Mouse (Mus musculus): ENCODE measurements around the gene Kcna10. TPM values are rescaled to one million over a fixed set of nuclear protein-coding genes. Genes with fewer than 3 reads are reported as not detected.

The Kcna10 gene
- polyA plus RNA-seq, 1 experiment, result not detected

- no peaks in the 10 kb centered on the region for H3K79me3 ChIP-seq (ENCODE audit: low read depth)
- H3K36me3 ChIP-seq (ENCODE audit: control insufficient read depth, insufficient read depth), result no peaks in the 10 kb centered on the region
- H3ac ChIP-seq (ENCODE audit: control insufficient read depth, insufficient read length, low read depth), result no peak overlapping the region
- TF ChIP-seq MYOD1 (IDR thresholded peaks at IDR 0.05; ENCODE audit: control insufficient read depth, insufficient read length, low read depth), result no peak
- no peak for TF ChIP-seq CTCF (IDR thresholded peaks at IDR 0.05; ENCODE audit: control insufficient read depth, insufficient read depth, insufficient read length)
- TF ChIP-seq CEBPB (IDR thresholded peaks at IDR 0.05; ENCODE audit: low read depth), result no peak
- TF ChIP-seq FOSL1 (IDR thresholded peaks at IDR 0.05; ENCODE audit: insufficient read depth, low read length, poor library complexity, severe bottlenecking), result no peak
- no peak for TF ChIP-seq USF1 (IDR thresholded peaks at IDR 0.05; ENCODE audit: low read depth)
- TF ChIP-seq MAX (IDR thresholded peaks at IDR 0.05), result no peak
- no peak for TF ChIP-seq MYOG (IDR thresholded peaks at IDR 0.05; ENCODE audit: control insufficient read depth, extremely low read depth, insufficient read length)
- no peak overlapping the region for H3K4me3 ChIP-seq (ENCODE audit: insufficient read depth, poor library complexity, severe bottlenecking)
- H3K79me2 ChIP-seq (ENCODE audit: control insufficient read depth, insufficient read depth), result no peaks in the 10 kb centered on the region
- no peaks in the 10 kb centered on the region for H3K27me3 ChIP-seq (ENCODE audit: control insufficient read depth, insufficient read depth, insufficient read length)
Measured at GRCm38 (mm10) chr3:107233945-107234344, 51.1 kb downstream of the Kcna10 start.

GRCm38 (mm10) chr3:107238051-107238450, 55.2 kb downstream of the Kcna10 start:
- Histone ChIP-seq H3K4me3 (ENCODE audit: insufficient read depth, poor library complexity, severe bottlenecking) (no peak overlapping the region), H3K36me3 (ENCODE audit: control insufficient read depth, insufficient read depth) (no peaks in the 10 kb centered on the region), H3ac (ENCODE audit: control insufficient read depth, insufficient read length, low read depth) (no peak overlapping the region), H3K27me3 (ENCODE audit: control insufficient read depth, insufficient read depth, insufficient read length) (no peaks in the 10 kb centered on the region), H3K79me2 (ENCODE audit: control insufficient read depth, insufficient read depth) (no peaks in the 10 kb centered on the region), H3K79me3 (ENCODE audit: low read depth) (no peaks in the 10 kb centered on the region)
- TF ChIP-seq CEBPB (IDR thresholded peaks at IDR 0.05; ENCODE audit: low read depth) (no peak), MYOD1 (IDR thresholded peaks at IDR 0.05; ENCODE audit: control insufficient read depth, insufficient read length, low read depth) (no peak), FOSL1 (IDR thresholded peaks at IDR 0.05; ENCODE audit: insufficient read depth, low read length, poor library complexity, severe bottlenecking) (no peak), MYOG (IDR thresholded peaks at IDR 0.05; ENCODE audit: control insufficient read depth, extremely low read depth, insufficient read length) (no peak), USF1 (IDR thresholded peaks at IDR 0.05; ENCODE audit: low read depth) (no peak), MAX (IDR thresholded peaks at IDR 0.05) (no peak), CTCF (IDR thresholded peaks at IDR 0.05; ENCODE audit: control insufficient read depth, insufficient read depth, insufficient read length) (no peak)

DNA sequence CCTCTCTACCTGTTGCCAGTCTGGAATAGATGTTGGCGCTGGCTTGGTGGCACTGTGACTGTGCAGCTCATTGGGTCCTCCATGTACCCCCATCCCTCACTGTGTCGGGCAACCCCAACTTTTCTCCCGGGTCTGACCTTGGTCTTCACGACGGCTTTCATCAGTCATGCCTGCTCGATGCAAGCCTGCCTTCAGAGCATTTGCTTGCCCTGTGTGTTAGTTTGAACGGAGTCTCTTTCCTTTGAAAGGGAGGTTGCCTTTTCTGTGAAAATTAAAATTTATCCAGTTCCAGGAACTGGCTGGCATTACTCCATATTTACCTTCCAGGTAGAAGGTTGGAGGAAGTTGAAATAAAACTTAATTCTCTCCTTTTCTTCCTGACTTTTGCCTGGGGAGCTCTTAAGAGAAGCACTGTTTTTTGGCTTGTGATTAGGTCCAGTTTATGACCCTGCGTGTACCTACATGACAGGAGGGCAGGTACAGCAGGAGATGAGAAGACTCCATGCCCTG, 55.7 kb downstream of the Kcna10 start:
- Histone ChIP-seq H3K79me2 (ENCODE audit: control insufficient read depth, insufficient read depth) (no peaks in the 10 kb centered on the region), H3K36me3 (ENCODE audit: control insufficient read depth, insufficient read depth) (no peaks in the 10 kb centered on the region), H3K4me3 (ENCODE audit: insufficient read depth, poor library complexity, severe bottlenecking) (no peak overlapping the region), H3K27me3 (ENCODE audit: control insufficient read depth, insufficient read depth, insufficient read length) (no peaks in the 10 kb centered on the region), H3K79me3 (ENCODE audit: low read depth) (no peaks in the 10 kb centered on the region), H3ac (ENCODE audit: control insufficient read depth, insufficient read length, low read depth) (no peak overlapping the region)
- TF ChIP-seq MAX (IDR thresholded peaks at IDR 0.05) (no peak), MYOG (IDR thresholded peaks at IDR 0.05; ENCODE audit: control insufficient read depth, extremely low read depth, insufficient read length) (no peak), MYOD1 (IDR thresholded peaks at IDR 0.05; ENCODE audit: control insufficient read depth, insufficient read length, low read depth) (no peak), FOSL1 (IDR thresholded peaks at IDR 0.05; ENCODE audit: insufficient read depth, low read length, poor library complexity, severe bottlenecking) (no peak), CTCF (IDR thresholded peaks at IDR 0.05; ENCODE audit: control insufficient read depth, insufficient read depth, insufficient read length) (no peak), CEBPB (IDR thresholded peaks at IDR 0.05; ENCODE audit: low read depth) (no peak), USF1 (IDR thresholded peaks at IDR 0.05; ENCODE audit: low read depth) (no peak)

DNA sequence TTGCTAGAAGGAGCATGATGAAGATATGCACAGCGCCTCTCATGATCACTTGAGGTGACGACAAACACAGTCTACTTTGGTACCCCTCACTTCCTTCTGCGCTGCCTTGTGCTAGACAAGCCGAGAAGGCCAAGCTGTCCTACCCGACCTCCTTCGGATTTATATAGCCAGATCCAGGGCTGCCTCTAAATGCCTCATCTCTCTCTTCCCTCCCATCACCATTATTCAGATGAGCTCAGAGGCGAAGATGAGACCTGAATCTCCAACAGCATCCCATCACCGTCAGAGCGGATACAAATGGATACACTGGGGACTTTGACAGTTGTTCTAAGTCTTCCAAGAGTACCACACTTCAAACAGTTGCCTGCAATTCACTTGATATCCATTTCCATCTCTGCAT, 56.8 kb downstream of the Kcna10 start, which contains the start of gene Prok1:
TSS of gene Prok1 (minus strand) at position 101 of the 400 bp plus-strand sequence.
- Histone ChIP-seq H3K79me3 (ENCODE audit: low read depth) (no peaks in the 10 kb centered on the region), H3K79me2 (ENCODE audit: control insufficient read depth, insufficient read depth) (no peaks in the 10 kb centered on the region), H3K36me3 (ENCODE audit: control insufficient read depth, insufficient read depth) (no peaks in the 10 kb centered on the region), H3K4me3 (ENCODE audit: insufficient read depth, poor library complexity, severe bottlenecking) (no peak within 1 kb of the TSS), H3K27me3 (ENCODE audit: control insufficient read depth, insufficient read depth, insufficient read length) (no peaks in the 10 kb centered on the region), H3ac (ENCODE audit: control insufficient read depth, insufficient read length, low read depth) (no peak within 1 kb of the TSS)
- no peak for TF ChIP-seq MYOD1 (IDR thresholded peaks at IDR 0.05; ENCODE audit: control insufficient read depth, insufficient read length, low read depth)

GRCm38 (mm10) chr3:107241389-107242094, 58.7 kb downstream of the Kcna10 start:
- H3K79me3 ChIP-seq (ENCODE audit: low read depth), result no peaks in the 10 kb centered on the region
- no peaks in the 10 kb centered on the region for H3K36me3 ChIP-seq (ENCODE audit: control insufficient read depth, insufficient read depth)
- no peak overlapping the region for H3K4me3 ChIP-seq (ENCODE audit: insufficient read depth, poor library complexity, severe bottlenecking)
- no peaks in the 10 kb centered on the region for H3K79me2 ChIP-seq (ENCODE audit: control insufficient read depth, insufficient read depth)
- H3K27me3 ChIP-seq (ENCODE audit: control insufficient read depth, insufficient read depth, insufficient read length), result no peaks in the 10 kb centered on the region
- no peak overlapping the region for H3ac ChIP-seq (ENCODE audit: control insufficient read depth, insufficient read length, low read depth)
- TF ChIP-seq CEBPB (IDR thresholded peaks at IDR 0.05; ENCODE audit: low read depth), result no peak
- no peak for TF ChIP-seq MYOG (IDR thresholded peaks at IDR 0.05; ENCODE audit: control insufficient read depth, extremely low read depth, insufficient read length)
- no peak for TF ChIP-seq MAX (IDR thresholded peaks at IDR 0.05)
- no peak for TF ChIP-seq MYOD1 (IDR thresholded peaks at IDR 0.05; ENCODE audit: control insufficient read depth, insufficient read length, low read depth)
- no peak for TF ChIP-seq USF1 (IDR thresholded peaks at IDR 0.05; ENCODE audit: low read depth)
- no peak for TF ChIP-seq CTCF (IDR thresholded peaks at IDR 0.05; ENCODE audit: control insufficient read depth, insufficient read depth, insufficient read length)

Other genes with a start within 250 kb of the Kcna10 start
- gene Kcna3, start 146.9 kb upstream of the Kcna10 start, polyA plus RNA-seq (2012; fragmentation: generic; extraction: Trizol), result 0.04 TPM
- gene Kcna2, start 81.9 kb upstream of the Kcna10 start, polyA plus RNA-seq (2012; fragmentation: generic; extraction: Trizol), result not detected
- not detected for gene Cym, start 38.7 kb downstream of the Kcna10 start, polyA plus RNA-seq (2012; fragmentation: generic; extraction: Trizol)
- gene A630076J17Rik, start 47.6 kb downstream of the Kcna10 start, polyA plus RNA-seq (2012; fragmentation: generic; extraction: Trizol), result 0.02 TPM
- gene Prok1, start 56.7 kb downstream of the Kcna10 start, polyA plus RNA-seq (2012; fragmentation: generic; extraction: Trizol), result not detected
- 163 TPM for gene Lamtor5, start 95.8 kb downstream of the Kcna10 start, polyA plus RNA-seq (2012; fragmentation: generic; extraction: Trizol)
- gene Slc16a4, start 108.2 kb downstream of the Kcna10 start, polyA plus RNA-seq (2012; fragmentation: generic; extraction: Trizol), result 0.20 TPM
- gene Rbm15, start 150.6 kb downstream of the Kcna10 start, polyA plus RNA-seq (2012; fragmentation: generic; extraction: Trizol), result 7.2 TPM